12 mouse cellular contexts compared by ENCODE assay signal in the genomic region with DNA sequence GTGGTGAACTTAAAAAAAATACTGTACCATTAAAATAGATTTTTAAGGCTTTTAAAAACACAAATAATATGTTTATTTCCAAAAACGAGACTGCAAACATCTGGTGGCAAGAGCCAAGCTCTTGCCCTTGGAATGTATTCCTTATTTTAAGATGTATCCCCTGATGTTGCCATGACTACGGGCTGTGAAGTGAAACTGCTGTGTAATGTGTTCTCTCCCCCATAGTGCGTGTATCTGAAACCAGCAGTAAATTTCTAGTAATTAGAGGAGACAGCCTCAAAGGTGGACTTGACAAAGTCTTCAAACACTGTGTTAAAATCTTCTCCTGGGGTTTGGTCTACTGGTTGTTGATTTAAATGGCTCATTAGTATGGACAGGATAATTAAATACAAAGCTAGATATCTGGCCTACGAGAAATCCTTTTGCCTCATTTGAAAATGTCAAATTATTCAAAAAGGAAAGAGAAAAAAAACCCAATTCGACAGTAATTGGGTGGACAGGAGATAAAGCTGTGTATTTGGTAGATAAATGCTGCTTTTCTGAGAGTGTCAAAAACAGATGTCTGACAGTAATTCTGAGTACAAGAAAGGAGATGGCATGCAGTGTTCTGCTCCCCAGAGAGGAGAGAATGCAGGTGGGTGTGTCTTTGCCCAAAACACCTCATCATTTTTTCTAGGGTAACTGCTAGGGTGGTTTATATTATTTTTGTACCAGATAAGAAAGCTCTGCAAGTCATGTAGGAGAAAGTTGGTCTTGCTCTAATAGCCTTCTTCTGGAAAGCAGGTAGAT.
DNase-seq lines count a peak whose midpoint lies in the region; ATAC-seq lines count a peak whose summit lies in the region.
"Had no signal": no experiment of that assay in that cellular context is flagged by ENCODE, and none has a peak within 500 bp of the region (broad histone marks: within the 10 kb centered on the region; RNA-seq: fewer than 3 reads in every experiment).

No protein-coding gene starts in this region.

- WGBS in kidney, embryonic 16.5 days = 20% methylated on average over 5 of the region's 5 CpGs
- WGBS in forebrain, embryonic 14.5 days = 12% methylated on average over 5 of the region's 5 CpGs
- 32% methylated on average over 5 of the region's 5 CpGs for WGBS in midbrain, embryonic 13.5 days

- H3K36me3 ChIP-seq in kidney, embryonic 16.5 days (ENCODE audit: insufficient read depth, low read length) = no peaks in the 10 kb centered on the region
- H3K36me3 ChIP-seq in forebrain, embryonic 14.5 days (ENCODE audit: control insufficient read depth, insufficient read depth, low read length) = no peaks in the 10 kb centered on the region
- no peaks in the 10 kb centered on the region for H3K36me3 ChIP-seq in midbrain, embryonic 13.5 days
- H3K36me3 ChIP-seq: heart, embryonic 12.5 days; liver, embryonic 15.5 days had no signal

- H3K27ac ChIP-seq in kidney, embryonic 16.5 days (ENCODE audit: low read length) = no peak overlapping the region
- H3K27ac ChIP-seq in forebrain, embryonic 14.5 days (ENCODE audit: low read depth, low read length) = peak overlapping the region; percentile 44; the same call in 1 of the 2 replicates
- peak overlapping the region; percentile 59 for H3K27ac ChIP-seq in midbrain, embryonic 13.5 days
- H3K27ac ChIP-seq: layer of hippocampus, adult 2 months; liver, embryonic 15.5 days had no signal

- no peak for DNase-seq in kidney, postnatal 14 days
- DNase-seq in R1 (ENCODE audit: low read depth, low spot score) = peak; percentile 24
- DNase-seq in forebrain, embryonic 14.5 days (ENCODE audit: low spot score) = peak; percentile 81
- DNase-seq in thymus, postnatal 25 days = no peak
- no peak for DNase-seq in urinary bladder, postnatal 36 days (ENCODE audit: low spot score in 2 of 2)

- no peaks in the 10 kb centered on the region for H3K9me3 ChIP-seq in kidney, embryonic 16.5 days (ENCODE audit: low read length)
- H3K9me3 ChIP-seq in forebrain, embryonic 14.5 days (replicated peaks; ENCODE audit: control insufficient read depth, low read length) = no peaks in the 10 kb centered on the region
- no peaks in the 10 kb centered on the region for H3K9me3 ChIP-seq in midbrain, embryonic 13.5 days
- H3K9me3 ChIP-seq: heart, embryonic 12.5 days; liver, embryonic 15.5 days had no signal

- no peaks in the 10 kb centered on the region for H3K27me3 ChIP-seq in kidney, embryonic 16.5 days (ENCODE audit: insufficient read depth, low read length)
- H3K27me3 ChIP-seq in forebrain, embryonic 14.5 days (replicated peaks; ENCODE audit: control insufficient read depth, insufficient read depth, low read length) = no peaks in the 10 kb centered on the region
- H3K27me3 ChIP-seq in midbrain, embryonic 13.5 days = no peaks in the 10 kb centered on the region
- H3K27me3 ChIP-seq: heart, embryonic 12.5 days; liver, embryonic 15.5 days had no signal

- no peak overlapping the region for H3K9ac ChIP-seq in kidney, embryonic 16.5 days (replicated peaks; ENCODE audit: low read length)
- no peak overlapping the region for H3K9ac ChIP-seq in forebrain, embryonic 14.5 days (ENCODE audit: low read length)
- no peak overlapping the region for H3K9ac ChIP-seq in midbrain, embryonic 13.5 days (replicated peaks)
- H3K9ac ChIP-seq: heart, embryonic 12.5 days; liver, embryonic 15.5 days had no signal

- H3K4me3 ChIP-seq in kidney, embryonic 16.5 days (ENCODE audit: low read length) = no peak overlapping the region
- no peak overlapping the region for H3K4me3 ChIP-seq in forebrain, embryonic 14.5 days (ENCODE audit: low read depth, low read length)
- no peak overlapping the region for H3K4me3 ChIP-seq in midbrain, embryonic 13.5 days (replicated peaks)
- H3K4me3 ChIP-seq: heart, embryonic 12.5 days; layer of hippocampus, adult 2 months; liver, embryonic 15.5 days had no signal

- ATAC-seq in kidney, embryonic 16.5 days (ENCODE audit: low FRiP score, low TSS enrichment) = peak; percentile 90; the same call in 1 of the 2 replicates
- peak; percentile 80 for ATAC-seq in forebrain, embryonic 14.5 days
- ATAC-seq in midbrain, embryonic 13.5 days = peak; percentile 90
- no peak for ATAC-seq in CD4-positive, CD25-positive, alpha-beta regulatory T cell, adult 4 months
- ATAC-seq: activated CD4-positive, CD25-positive, alpha-beta regulatory T cell, adult 4 months had no signal

- no peak overlapping the region for H3K4me2 ChIP-seq in kidney, embryonic 16.5 days (replicated peaks; ENCODE audit: low read depth, low read length)
- H3K4me2 ChIP-seq in forebrain, embryonic 14.5 days (ENCODE audit: low read length) = no peak overlapping the region
- no peak overlapping the region for H3K4me2 ChIP-seq in midbrain, embryonic 13.5 days (replicated peaks)
- H3K4me2 ChIP-seq: heart, embryonic 12.5 days; liver, embryonic 15.5 days had no signal

- H3K4me1 ChIP-seq in kidney, embryonic 16.5 days (ENCODE audit: insufficient read depth, low read length) = no peaks in the 10 kb centered on the region
- peaks cover 8% of the 10 kb centered on the region; the same call in 1 of the 2 replicates for H3K4me1 ChIP-seq in forebrain, embryonic 14.5 days (ENCODE audit: control insufficient read depth, insufficient read depth, low read length)
- H3K4me1 ChIP-seq in midbrain, embryonic 13.5 days (replicated peaks) = peaks cover 11% of the 10 kb centered on the region
- H3K4me1 ChIP-seq: heart, embryonic 12.5 days; liver, embryonic 15.5 days had no signal

Comparison
In these comparisons a context has a peak if more than half of its experiments do, and no peak if none do; other contexts are left out.
1. DNase-seq: peak in R1 (single experiment) and forebrain, embryonic 14.5 days (single experiment); none in kidney, postnatal 14 days (single experiment), thymus, postnatal 25 days (single experiment) and urinary bladder, postnatal 36 days (0 of 2).